Mouse (Mus musculus): ENCODE results near the gene Spata33. TPM values are rescaled to one million over a fixed set of nuclear protein-coding genes. Genes with fewer than 3 reads are reported as not detected.
"Not testable (repeated sequence)": the region's sequence is repeated elsewhere in the genome, so short reads cannot be mapped to it uniquely, and the experiment has no call there.

Spata33 gene
- total and polyA plus RNA-seq, 2 experiments from 2014 or later = 4.9 to 9.3 TPM

DNA sequence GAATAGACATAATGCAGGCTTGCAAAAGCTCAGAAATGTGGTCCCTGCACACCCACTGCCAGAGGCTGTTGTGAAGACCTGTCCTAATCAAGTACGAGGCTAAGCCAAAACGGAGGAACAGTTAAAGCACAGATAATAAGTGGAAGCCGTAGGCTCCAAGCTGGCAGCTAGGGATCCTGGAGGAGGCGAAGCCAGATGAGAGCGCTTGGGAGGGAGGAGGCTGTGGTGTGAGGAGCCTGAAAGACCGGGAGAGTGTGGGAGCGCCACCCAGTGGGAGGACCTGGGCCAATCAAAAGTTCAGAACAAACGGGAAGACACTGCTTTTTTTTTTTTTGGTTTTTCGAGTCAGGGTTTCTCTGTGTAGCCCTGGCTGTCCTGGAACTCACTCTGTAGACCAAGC is 22.0 kb upstream of the Spata33 start:
- no peak overlapping the region for H3K4me3 ChIP-seq (ENCODE audit: low read depth, low read length)
- 2% methylated on average over 9 of the region's 9 CpGs for WGBS
- DNase-seq (ENCODE audit: low spot score) = peak; percentile 85
- no peak for ATAC-seq (ENCODE audit: low FRiP score)
- no peaks in the 10 kb centered on the region for H3K36me3 ChIP-seq (ENCODE audit: insufficient read depth, low read length)
- no peaks in the 10 kb centered on the region for H3K9me3 ChIP-seq (ENCODE audit: low read length)
- no peak overlapping the region for H3K9ac ChIP-seq (replicated peaks; ENCODE audit: low read length, poor library complexity, severe bottlenecking)
- H3K27me3 ChIP-seq (ENCODE audit: insufficient read depth, low read length) = no peaks in the 10 kb centered on the region
- no peak overlapping the region; the same call in 1 of the 2 replicates for H3K4me2 ChIP-seq (ENCODE audit: low read depth, low read length, poor library complexity, severe bottlenecking)
- H3K4me1 ChIP-seq (ENCODE audit: insufficient read depth, low read length) = no peaks in the 10 kb centered on the region
- no peak overlapping the region for H3K27ac ChIP-seq (ENCODE audit: low read depth, low read length)
- TF ChIP-seq CTCF (IDR thresholded peaks at IDR 0.05) = peak; percentile 73

DNA sequence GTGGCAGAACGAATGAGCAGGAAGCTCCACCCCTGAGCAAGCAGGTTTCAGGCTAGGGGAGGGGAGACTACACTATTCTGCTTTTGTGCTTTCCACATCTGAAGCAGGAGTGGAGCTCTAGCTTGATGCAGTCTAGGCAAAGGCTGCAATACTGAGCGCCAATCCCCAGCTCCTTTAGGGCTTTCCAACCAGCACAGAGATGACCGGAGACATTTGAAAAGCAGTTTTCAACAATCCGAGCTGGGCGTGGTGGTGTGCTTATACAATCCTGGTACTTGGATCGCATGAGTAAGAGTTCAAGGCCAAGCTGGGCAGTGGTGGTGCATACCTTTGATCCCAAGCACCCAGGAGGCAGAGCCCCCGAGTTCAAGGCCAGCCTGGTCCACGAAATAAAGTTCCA is 20.7 kb upstream of the Spata33 start:
- Histone ChIP-seq H3K4me3 (ENCODE audit: low read depth, low read length) (no peak overlapping the region), H3K4me1 (ENCODE audit: insufficient read depth, low read length) (no peaks in the 10 kb centered on the region), H3K36me3 (ENCODE audit: insufficient read depth, low read length) (no peaks in the 10 kb centered on the region), H3K9ac (replicated peaks; ENCODE audit: low read length, poor library complexity, severe bottlenecking) (no peak overlapping the region), H3K27ac (ENCODE audit: low read depth, low read length) (no peak overlapping the region), H3K27me3 (ENCODE audit: insufficient read depth, low read length) (no peaks in the 10 kb centered on the region), H3K9me3 (ENCODE audit: low read length) (no peaks in the 10 kb centered on the region), H3K4me2 (ENCODE audit: low read depth, low read length, poor library complexity, severe bottlenecking) (no peak overlapping the region)
- DNase-seq (ENCODE audit: low spot score) (no peak), ATAC-seq (ENCODE audit: low FRiP score) (no peak)
- WGBS = 55% methylated on average over 8 of the region's 8 CpGs
- TF ChIP-seq CTCF (IDR thresholded peaks at IDR 0.05) = no peak

DNA sequence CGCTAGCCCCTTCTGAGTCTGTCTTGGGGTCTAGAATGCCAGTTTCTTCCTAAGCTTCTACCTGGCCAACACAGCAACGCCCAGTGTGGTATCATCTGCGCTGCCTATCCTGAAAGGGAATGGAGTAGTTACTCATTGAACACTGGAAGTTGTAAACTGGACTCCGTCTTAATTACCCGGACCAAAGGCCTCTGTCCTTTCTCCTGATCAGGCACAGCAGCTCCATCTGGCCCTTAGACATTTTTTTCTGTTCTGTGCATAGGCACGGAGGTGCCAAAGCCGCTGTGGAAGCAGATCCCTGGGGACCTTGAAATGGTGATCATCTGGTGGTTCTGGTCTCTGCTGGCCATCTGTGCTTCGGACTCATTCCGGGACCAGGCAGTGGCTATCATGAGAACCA is 18.9 kb upstream of the Spata33 start:
- no peak for DNase-seq (ENCODE audit: low spot score)
- no peak for TF ChIP-seq CTCF (IDR thresholded peaks at IDR 0.05)
- 85% methylated on average over 9 of the region's 9 CpGs for WGBS
- no peaks in the 10 kb centered on the region for H3K4me1 ChIP-seq (ENCODE audit: insufficient read depth, low read length)
- no peak overlapping the region for H3K9ac ChIP-seq (replicated peaks; ENCODE audit: low read length, poor library complexity, severe bottlenecking)
- H3K4me3 ChIP-seq (ENCODE audit: low read depth, low read length) = no peak overlapping the region
- H3K27ac ChIP-seq (ENCODE audit: low read depth, low read length) = no peak overlapping the region
- no peaks in the 10 kb centered on the region for H3K36me3 ChIP-seq (ENCODE audit: insufficient read depth, low read length)
- no peak for ATAC-seq (ENCODE audit: low FRiP score)
- no peaks in the 10 kb centered on the region for H3K27me3 ChIP-seq (ENCODE audit: insufficient read depth, low read length)
- no peaks in the 10 kb centered on the region for H3K9me3 ChIP-seq (ENCODE audit: low read length)
- no peak overlapping the region for H3K4me2 ChIP-seq (ENCODE audit: low read depth, low read length, poor library complexity, severe bottlenecking)

DNA sequence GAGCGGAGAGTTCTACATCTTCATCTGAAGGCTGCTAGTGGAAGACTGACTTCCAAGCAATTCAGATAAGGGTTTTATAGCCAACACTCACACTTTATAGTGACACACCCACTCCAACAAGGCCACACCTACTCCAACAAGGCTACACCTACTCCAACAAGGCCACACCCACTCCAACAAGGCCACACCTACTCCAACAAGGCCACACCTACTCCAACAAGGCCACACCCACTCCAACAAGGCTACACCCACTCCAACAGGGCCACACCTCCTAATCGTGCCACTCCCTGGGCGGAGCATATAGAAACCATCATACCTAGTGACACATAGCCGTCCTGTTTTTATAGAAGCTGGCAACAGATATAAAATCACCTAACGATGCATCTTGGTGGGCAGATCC is 15.6 kb upstream of the Spata33 start:
- not testable (repeated sequence) for H3K4me1 ChIP-seq (ENCODE audit: insufficient read depth, low read length); H3K4me3 ChIP-seq (ENCODE audit: low read depth, low read length); H3K27me3 ChIP-seq (ENCODE audit: insufficient read depth, low read length); H3K9ac ChIP-seq (replicated peaks; ENCODE audit: low read length, poor library complexity, severe bottlenecking); H3K36me3 ChIP-seq (ENCODE audit: insufficient read depth, low read length); DNase-seq (ENCODE audit: low spot score); H3K27ac ChIP-seq (ENCODE audit: low read depth, low read length); H3K9me3 ChIP-seq (ENCODE audit: low read length); H3K4me2 ChIP-seq (ENCODE audit: low read depth, low read length, poor library complexity, severe bottlenecking); ATAC-seq (ENCODE audit: low FRiP score)
- 75% methylated on average over 5 of the region's 5 CpGs for WGBS

DNA sequence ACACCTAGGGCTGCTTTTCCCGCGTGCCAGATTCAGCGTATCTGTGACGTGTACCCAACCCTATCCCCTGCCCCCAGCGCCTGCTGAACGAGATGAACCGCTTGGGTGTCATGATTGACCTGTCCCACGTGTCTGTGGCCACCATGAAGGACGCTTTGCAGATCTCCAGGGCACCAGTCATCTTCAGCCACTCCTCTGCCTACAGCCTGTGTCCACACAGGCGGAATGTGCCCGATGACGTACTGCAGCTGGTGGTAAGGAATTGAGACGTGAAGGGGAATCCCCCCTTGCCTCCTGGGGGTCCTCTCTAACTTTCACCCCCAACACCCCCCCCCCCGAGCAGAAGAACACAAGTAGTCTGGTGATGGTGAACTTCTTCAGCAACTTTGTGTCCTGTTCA is 12.8 kb upstream of the Spata33 start:
- Histone ChIP-seq H3K4me3 (ENCODE audit: low read depth, low read length) (no peak overlapping the region), H3K4me1 (ENCODE audit: insufficient read depth, low read length) (no peaks in the 10 kb centered on the region), H3K9ac (replicated peaks; ENCODE audit: low read length, poor library complexity, severe bottlenecking) (no peak overlapping the region), H3K4me2 (ENCODE audit: low read depth, low read length, poor library complexity, severe bottlenecking) (no peak overlapping the region), H3K9me3 (ENCODE audit: low read length) (no peaks in the 10 kb centered on the region), H3K36me3 (ENCODE audit: insufficient read depth, low read length) (no peaks in the 10 kb centered on the region), H3K27me3 (ENCODE audit: insufficient read depth, low read length) (no peaks in the 10 kb centered on the region), H3K27ac (ENCODE audit: low read depth, low read length) (no peak overlapping the region)
- TF ChIP-seq CTCF (IDR thresholded peaks at IDR 0.05) = no peak
- DNase-seq (ENCODE audit: low spot score) (no peak), ATAC-seq (ENCODE audit: low FRiP score) (no peak)
- 74% methylated on average over 14 of the region's 14 CpGs for WGBS

DNA sequence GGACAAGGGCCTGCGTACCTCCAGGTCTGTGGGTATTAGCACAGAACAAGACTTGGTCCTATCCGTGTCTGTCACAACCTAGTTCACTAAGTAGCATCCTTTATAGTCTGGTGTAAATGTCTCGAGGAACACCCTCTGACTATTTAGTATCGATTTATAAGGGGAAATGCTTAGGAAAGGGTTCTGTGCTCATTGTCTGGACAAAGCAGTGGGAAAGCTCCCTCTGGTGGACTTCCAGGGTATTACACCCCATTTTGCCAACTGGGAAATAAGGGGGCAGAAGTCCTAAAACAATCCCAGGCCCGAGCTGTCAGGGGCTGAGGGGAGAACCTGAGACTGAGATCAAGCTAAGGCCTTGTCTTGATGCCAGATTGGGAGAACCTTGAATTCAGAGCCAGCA is 10.3 kb upstream of the Spata33 start:
- Histone ChIP-seq H3K27ac (ENCODE audit: low read depth, low read length) (0 out of 2 replicates have a peak overlapping the region, but pooled peaks have one; percentile 39), H3K4me2 (ENCODE audit: low read depth, low read length, poor library complexity, severe bottlenecking) (no peak overlapping the region), H3K9ac (replicated peaks; ENCODE audit: low read length, poor library complexity, severe bottlenecking) (no peak overlapping the region), H3K9me3 (ENCODE audit: low read length) (no peaks in the 10 kb centered on the region), H3K4me1 (ENCODE audit: insufficient read depth, low read length) (no peaks in the 10 kb centered on the region), H3K4me3 (ENCODE audit: low read depth, low read length) (no peak overlapping the region), H3K36me3 (ENCODE audit: insufficient read depth, low read length) (peaks cover 16% of the 10 kb centered on the region), H3K27me3 (ENCODE audit: insufficient read depth, low read length) (no peaks in the 10 kb centered on the region)
- TF ChIP-seq CTCF (IDR thresholded peaks at IDR 0.05) = peak; percentile 99
- ATAC-seq (ENCODE audit: low FRiP score) (no peak), DNase-seq (ENCODE audit: low spot score) (peak; percentile 83)
- WGBS = 22% methylated on average over 5 of the region's 5 CpGs
